Mouse (Mus musculus): ENCODE results near the gene Isg20l2.

GRCm38 (mm10) chr3:87916990-87917389, 13.1 kb upstream of the Isg20l2 start:
- TF ChIP-seq CTCF (IDR thresholded peaks at IDR 0.05; ENCODE audit: low read depth, low read length) (no peak), POLR2A (IDR thresholded peaks at IDR 0.05; ENCODE audit: borderline replicate concordance, low read depth, low read length) (no peak)

Measured in bone marrow macrophage, adult 2 months (primary cell).